Mouse (Mus musculus): ENCODE data around the gene Selenoo. TPM values are rescaled to one million over a fixed set of nuclear protein-coding genes. Genes with fewer than 3 reads are reported as not detected.

The Selenoo gene
- total RNA-seq, 1 experiment from 2014 or later, result 50.2 TPM

DNA sequence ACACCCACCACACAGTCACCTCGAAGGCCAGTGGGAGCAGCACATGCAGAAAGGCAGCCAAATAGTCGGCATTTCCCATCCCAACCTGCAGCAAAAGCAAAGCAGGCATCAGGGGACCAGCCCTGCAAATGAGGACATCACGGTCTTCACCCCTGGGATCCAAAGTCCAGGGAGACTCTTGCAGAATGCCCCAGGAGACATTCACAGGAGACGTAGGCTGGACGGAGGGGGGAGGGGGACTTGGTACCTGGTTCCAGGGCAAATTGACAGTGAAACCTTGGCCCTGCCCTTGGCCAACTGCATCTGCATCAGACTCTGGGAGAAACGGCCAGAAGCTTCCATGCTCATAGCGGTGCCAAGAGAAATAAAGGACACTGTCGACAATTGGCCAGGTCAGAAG, 37.7 kb downstream of the Selenoo start:
- no peak for DNase-seq

GRCm38 (mm10) chr15:89127364-89127940, 38.6 kb downstream of the Selenoo start:
- no peak for DNase-seq

GRCm38 (mm10) chr15:89128382-89129350, 39.8 kb downstream of the Selenoo start, which contains the start of gene Hdac10:
Gene Hdac10, minus strand, starts transcription at chr15:89128700.
- DNase-seq, result peak; percentile 78

DNA sequence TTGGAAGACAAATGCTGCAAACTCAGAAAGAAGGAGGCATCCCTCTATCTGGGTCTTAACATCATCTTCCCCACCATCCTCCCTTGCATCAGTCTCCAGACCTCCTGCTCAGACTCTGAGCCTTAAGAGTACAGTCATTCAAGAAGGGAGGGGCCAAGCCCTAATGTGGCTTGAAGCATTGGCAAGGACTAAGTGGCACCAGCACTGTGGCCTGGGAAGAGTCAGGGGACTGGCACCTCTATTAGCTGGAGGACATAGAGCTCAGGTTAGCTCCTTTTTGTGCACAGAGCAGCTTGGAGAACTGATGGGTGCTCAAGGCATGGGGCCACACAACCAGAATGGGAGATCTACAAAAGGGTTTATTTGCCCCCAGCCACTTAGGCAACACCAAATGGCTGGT, 41.4 kb downstream of the Selenoo start:
- no peak for DNase-seq

GRCm38 (mm10) chr15:89131316-89131715, 42.4 kb downstream of the Selenoo start:
- DNase-seq, result no peak

- DNase-seq, result no peak
Observed at GRCm38 (mm10) chr15:89136461-89137155, 47.7 kb downstream of the Selenoo start.

- DNase-seq, result no peak
Observed at GRCm38 (mm10) chr15:89137378-89138045, 48.6 kb downstream of the Selenoo start.

GRCm38 (mm10) chr15:89138046-89138405, 49.1 kb downstream of the Selenoo start:
- DNase-seq, result no peak

DNA sequence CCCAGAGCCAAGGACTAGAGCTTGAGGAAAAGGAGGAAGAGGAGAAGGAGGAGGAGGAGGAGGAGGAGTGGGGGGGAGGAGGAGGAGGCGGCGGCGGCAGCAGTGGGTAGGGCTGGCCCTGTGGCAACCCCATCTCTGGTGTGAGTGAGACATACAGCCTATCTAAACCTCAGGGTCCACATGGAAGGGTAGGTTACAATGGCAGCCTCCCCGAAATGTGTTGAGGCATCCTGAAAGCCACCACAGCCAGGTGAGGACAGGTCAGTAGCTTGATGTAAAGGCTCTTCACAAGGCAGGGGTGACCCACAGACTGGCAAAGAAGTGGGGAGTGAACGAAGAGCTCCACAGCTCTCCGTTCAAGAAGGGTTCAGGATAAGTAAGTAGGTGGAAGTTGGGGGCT, 49.6 kb downstream of the Selenoo start:
- DNase-seq, result no peak

GRCm38 (mm10) chr15:89140048-89140658, 51.3 kb downstream of the Selenoo start:
- DNase-seq, result no peak

- peak; percentile 44 for DNase-seq
Observed at GRCm38 (mm10) chr15:89140659-89141252, 51.9 kb downstream of the Selenoo start, which contains the start of gene Mapk12. Gene Mapk12, minus strand, starts transcription at chr15:89140703.

DNA sequence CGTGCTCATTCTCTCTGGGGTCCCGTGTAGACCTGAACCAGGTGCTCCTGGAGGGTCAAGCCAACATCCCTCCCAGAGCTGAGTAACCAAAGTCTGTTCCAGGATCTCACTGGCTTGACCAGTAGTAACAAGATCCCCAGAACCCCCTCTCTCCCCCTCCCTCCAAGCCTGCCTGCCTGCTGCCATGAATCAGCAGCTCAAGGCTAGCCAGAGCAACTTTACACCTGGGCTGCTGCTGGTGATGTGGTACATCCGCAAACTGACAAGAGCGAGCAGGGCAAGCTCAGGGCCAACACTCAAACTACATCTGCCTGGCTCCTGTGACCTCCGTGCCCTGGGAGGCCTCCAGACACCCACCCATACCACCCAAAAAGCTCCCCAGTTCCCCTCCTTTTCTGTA, 52.6 kb downstream of the Selenoo start:
- no peak for DNase-seq

- no peak for DNase-seq
Observed at GRCm38 (mm10) chr15:89141905-89142304, 53.0 kb downstream of the Selenoo start.

DNA sequence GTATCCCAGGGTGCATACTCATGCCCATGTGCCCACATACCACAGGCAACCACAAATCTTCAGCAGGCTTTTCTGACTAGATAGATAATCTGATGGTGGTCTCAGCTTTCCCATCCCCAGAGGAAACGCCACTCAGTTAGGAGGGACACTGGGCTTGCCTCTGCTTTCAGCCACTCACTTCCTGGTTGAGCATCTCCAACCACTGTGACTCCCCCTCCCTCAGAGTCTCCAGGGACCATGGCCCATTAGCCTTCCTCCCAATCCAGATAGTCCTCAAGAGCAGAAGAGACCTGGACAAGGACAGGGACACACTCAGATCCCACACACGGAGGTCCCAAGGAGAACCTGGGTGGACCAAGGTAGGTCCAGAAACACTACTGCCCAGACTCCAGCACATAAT, 54.2 kb downstream of the Selenoo start:
- no peak for DNase-seq

GRCm38 (mm10) chr15:89144965-89145364, 56.1 kb downstream of the Selenoo start:
- DNase-seq, result no peak

DNA sequence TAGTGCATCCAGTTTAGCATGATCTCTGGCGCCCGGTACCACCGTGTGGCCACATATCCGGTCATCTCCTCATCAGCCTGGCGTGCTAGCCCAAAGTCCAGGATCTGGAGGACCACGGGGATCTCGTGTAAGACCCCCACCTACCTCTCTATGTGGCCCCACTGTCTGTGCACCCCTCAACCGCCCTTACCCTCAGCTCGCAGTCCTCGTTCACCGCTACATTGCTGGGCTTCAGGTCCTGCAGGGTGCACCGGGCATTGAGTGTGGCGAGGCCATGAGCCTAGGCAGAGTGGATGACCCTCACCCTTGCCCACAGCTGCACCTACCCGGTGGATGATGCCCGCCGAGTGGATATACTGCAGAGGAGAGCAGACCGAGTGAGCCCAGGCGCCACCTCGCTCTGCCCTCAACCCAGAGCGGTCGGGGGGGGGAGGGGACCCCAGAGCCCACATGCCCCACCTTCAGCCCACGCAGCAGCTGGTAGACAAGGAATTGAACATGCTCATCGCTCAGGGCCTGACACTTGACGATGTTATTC, 57.0 kb downstream of the Selenoo start:
- DNase-seq, result no peak

DNA sequence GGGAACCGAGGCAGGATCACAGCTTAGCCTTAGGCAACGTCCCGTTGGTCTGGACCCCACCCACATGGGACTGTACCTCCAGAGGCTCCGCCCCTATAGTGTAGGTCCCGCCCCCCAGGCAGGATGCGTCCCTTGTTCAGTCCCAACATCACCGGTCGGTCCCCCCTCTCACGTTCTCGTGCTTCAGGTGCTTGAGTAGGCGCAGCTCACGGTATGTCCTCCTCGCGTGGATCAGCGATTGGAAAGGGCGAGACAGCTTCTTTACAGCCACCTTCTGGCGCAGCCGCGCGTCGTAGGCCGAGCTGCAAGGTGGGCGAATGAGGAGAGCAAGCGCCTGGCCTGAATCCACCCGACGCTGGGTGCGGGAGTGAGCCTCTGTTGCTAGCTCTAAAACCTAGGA, 57.7 kb downstream of the Selenoo start:
- no peak for DNase-seq

- DNase-seq, result no peak
Observed at GRCm38 (mm10) chr15:89147024-89147423, 58.1 kb downstream of the Selenoo start.

GRCm38 (mm10) chr15:89147456-89147855, 58.6 kb downstream of the Selenoo start:
- no peak for DNase-seq

GRCm38 (mm10) chr15:89147895-89148294, 59.0 kb downstream of the Selenoo start:
- DNase-seq, result no peak
